Mouse (Mus musculus): Measurements from ENCODE around the gene Pex26. TPM values are rescaled to one million over a fixed set of nuclear protein-coding genes. Genes with fewer than 3 reads are reported as not detected.

Pex26 gene
- polyA plus RNA-seq, 1 experiment from 2014 or later, result 4.1 TPM

GRCm38 (mm10) chr6:121246037-121246361, 62.5 kb downstream of the Pex26 start:
- peak overlapping the region; percentile 76 for H3K4me2 ChIP-seq
- H3K9ac ChIP-seq (ENCODE audit: low read depth, low read length), result peak overlapping the region; percentile 62
- H3K36me3 ChIP-seq (ENCODE audit: control insufficient read depth, insufficient read depth, low read length), result no peaks in the 10 kb centered on the region
- no peak overlapping the region for H3K27ac ChIP-seq (ENCODE audit: low read depth, low read length)
- peak overlapping the region; percentile 60 for H3K4me3 ChIP-seq (ENCODE audit: low read depth, low read length)
- 10% methylated on average over 4 of the region's 4 CpGs for WGBS (ENCODE audit: insufficient replicate concordance)
- no peaks in the 10 kb centered on the region; the same call in 1 of the 2 replicates for H3K4me1 ChIP-seq (ENCODE audit: control insufficient read depth, insufficient read depth, low read length)
- H3K9me3 ChIP-seq (replicated peaks; ENCODE audit: control insufficient read depth, low read length), result no peaks in the 10 kb centered on the region
- peaks cover 6% of the 10 kb centered on the region for H3K27me3 ChIP-seq (ENCODE audit: control insufficient read depth, insufficient read depth, low read length)
- ATAC-seq (replicated peaks; ENCODE audit: insufficient number of reproducible peaks, low FRiP score, low TSS enrichment), result no peak; the same call in 1 of the 2 replicates

Other genes starting within 250 kb of the Pex26 start
- gene Mical3, start 52.7 kb upstream of the Pex26 start, polyA plus RNA-seq (2014; fragmentation: Nextera tagmentation; extraction: Ambion mirVana), result 32.3 and 53.2 TPM in 2 replicates
- gene Tuba8, start 27.0 kb downstream of the Pex26 start, polyA plus RNA-seq (2014; fragmentation: Nextera tagmentation; extraction: Ambion mirVana), result 0.59 and 1.0 TPM in 2 replicates
- gene Usp18, start 62.2 kb downstream of the Pex26 start, polyA plus RNA-seq (2014; fragmentation: Nextera tagmentation; extraction: Ambion mirVana), result 0.67 and 0.99 TPM in 2 replicates
- gene Slc6a13, start 116.6 kb downstream of the Pex26 start, polyA plus RNA-seq (2014; fragmentation: Nextera tagmentation; extraction: Ambion mirVana), result 8.4 and 10.6 TPM in 2 replicates
- gene Slc6a12, start 159.4 kb downstream of the Pex26 start, polyA plus RNA-seq (2014; fragmentation: Nextera tagmentation; extraction: Ambion mirVana), result 0.24 TPM in 1 of 2 replicates, not detected in the other